In genomic region chr4:54407930-54408329, GRCm38 (mm10) we compare ENCODE assay signal across 23 mouse cellular contexts.
"Had no signal": no experiment of that assay in that cellular context is flagged by ENCODE, and none has a peak within 500 bp of the region (broad histone marks: within the 10 kb centered on the region; RNA-seq: fewer than 3 reads in every experiment).

No protein-coding gene starts in this region.

- ATAC-seq: hindbrain, postnatal 0 days; intestine, embryonic 15.5 days; intestine, postnatal 0 days; liver, embryonic 12.5 days had no signal

- H3K27me3 ChIP-seq: heart, embryonic 13.5 days; heart, embryonic 15.5 days; hindbrain, embryonic 13.5 days; hindbrain, embryonic 15.5 days; intestine, embryonic 15.5 days; limb, embryonic 13.5 days; limb, embryonic 15.5 days; liver, embryonic 12.5 days had no signal

- H3K36me3 ChIP-seq: heart, embryonic 13.5 days; heart, embryonic 15.5 days; hindbrain, embryonic 13.5 days; hindbrain, embryonic 15.5 days; intestine, embryonic 15.5 days; limb, embryonic 13.5 days; limb, embryonic 15.5 days; liver, embryonic 12.5 days had no signal

- DNase-seq: gastrocnemius, adult 2 months; gastrocnemius, postnatal 10 days; gastrocnemius, postnatal 36 days; heart, adult 11 months; heart, adult 2 months; heart, postnatal 14 days; heart, postnatal 36 days; kidney, adult 18-20 months; kidney, adult 8-10 months; kidney, postnatal 10 days; kidney, postnatal 25 days; kidney, postnatal 4 days; left cerebral cortex, postnatal 4 days had no signal
